Mouse (Mus musculus): Measurements from ENCODE around the gene Kif1a.

DNA sequence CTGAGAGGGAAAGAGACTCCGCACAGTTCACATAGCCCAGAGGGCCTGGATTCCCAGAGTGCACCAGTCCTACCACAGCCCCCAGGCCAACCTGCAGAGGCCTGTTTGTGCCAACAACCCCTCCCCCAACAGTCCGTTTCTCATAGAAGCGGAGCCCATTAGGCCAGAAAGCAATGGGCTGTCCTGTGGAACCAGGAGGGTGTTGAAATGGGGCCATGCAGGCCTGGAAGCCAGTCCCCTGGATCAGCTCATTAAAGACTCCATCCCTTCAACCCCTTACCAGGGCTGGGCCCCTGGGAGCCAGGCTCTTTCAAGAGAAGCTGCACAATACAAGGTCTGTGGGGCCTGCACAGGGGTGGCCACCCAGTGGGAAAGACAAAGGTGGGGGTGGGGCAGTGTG is 22.1 kb downstream of the Kif1a start:
- TF ChIP-seq CTCF (IDR thresholded peaks at IDR 0.05; ENCODE audit: borderline replicate concordance, insufficient read depth, low read length) (no peak), POLR2A (IDR thresholded peaks at IDR 0.05; ENCODE audit: low read depth, low read length) (no peak)

Data from embryonic fibroblast, embryonic 13.5 days (primary cell).